Mouse (Mus musculus): ENCODE measurements at regions not wholly inside any gene's neighbourhood (a gene's known extent, or its start where the extent isn't known, plus 50 kb on each side); places are given as distances from the start of the nearest gene placed in this dataset.

GRCm38 (mm10) chr12:97888801-97889455 lies 370.3 kb downstream of the Galc start:
- H3K4me3 ChIP-seq (replicated peaks) = no peak overlapping the region
- no peak for ATAC-seq
- H3K27ac ChIP-seq = no peak overlapping the region
- WGBS = 15% methylated on average over 12 of the region's 12 CpGs
- peak overlapping the region; percentile 24 for H3K4me2 ChIP-seq (replicated peaks)
- no peaks in the 10 kb centered on the region for H3K27me3 ChIP-seq (replicated peaks)
- no peaks in the 10 kb centered on the region for H3K36me3 ChIP-seq
- no peak overlapping the region for H3K9ac ChIP-seq
- no peaks in the 10 kb centered on the region for H3K4me1 ChIP-seq (replicated peaks)
- H3K9me3 ChIP-seq = no peaks in the 10 kb centered on the region

- WGBS = 11% methylated on average over 6 of the region's 6 CpGs
- ATAC-seq = no peak
- Histone ChIP-seq H3K4me2 (replicated peaks) (no peak overlapping the region), H3K9me3 (no peaks in the 10 kb centered on the region), H3K4me3 (replicated peaks) (no peak overlapping the region), H3K36me3 (no peaks in the 10 kb centered on the region), H3K27ac (no peak overlapping the region), H3K4me1 (replicated peaks) (no peaks in the 10 kb centered on the region), H3K9ac (no peak overlapping the region), H3K27me3 (replicated peaks) (no peaks in the 10 kb centered on the region)
These were observed 370.9 kb downstream of the Galc start for GRCm38 (mm10) chr12:97888291-97888800.

GRCm38 (mm10) chr12:97882439-97882838 lies 376.8 kb downstream of the Galc start:
- no peaks in the 10 kb centered on the region for H3K9me3 ChIP-seq
- no peak overlapping the region for H3K27ac ChIP-seq
- 71% methylated on average over 4 of the region's 4 CpGs for WGBS
- H3K9ac ChIP-seq = no peak overlapping the region
- H3K27me3 ChIP-seq (replicated peaks) = no peaks in the 10 kb centered on the region
- H3K4me3 ChIP-seq (replicated peaks) = no peak overlapping the region
- no peaks in the 10 kb centered on the region for H3K36me3 ChIP-seq
- H3K4me1 ChIP-seq (replicated peaks) = no peaks in the 10 kb centered on the region
- ATAC-seq = no peak
- H3K4me2 ChIP-seq (replicated peaks) = no peak overlapping the region

GRCm38 (mm10) chr12:97872391-97872790 lies 386.9 kb downstream of the Galc start:
- H3K9ac ChIP-seq = no peak overlapping the region
- WGBS = 11% methylated on average over 2 of the region's 2 CpGs

GRCm38 (mm10) chr12:97862921-97863320 lies 396.3 kb downstream of the Galc start:
- no peak for ATAC-seq

More at GRCm38 (mm10) chr12:97872391-97872790, 386.9 kb downstream of the Galc start:
- Histone ChIP-seq H3K4me1 (replicated peaks) (no peaks in the 10 kb centered on the region), H3K36me3 (no peaks in the 10 kb centered on the region), H3K4me3 (replicated peaks) (no peak overlapping the region), H3K4me2 (replicated peaks) (no peak overlapping the region), H3K27me3 (replicated peaks) (no peaks in the 10 kb centered on the region), H3K9me3 (no peaks in the 10 kb centered on the region), H3K27ac (no peak overlapping the region)
- ATAC-seq = peak; percentile 80

GRCm38 (mm10) chr12:97836202-97836908 lies 422.9 kb downstream of the Galc start:
- Histone ChIP-seq H3K9me3 (no peaks in the 10 kb centered on the region), H3K4me1 (replicated peaks) (no peaks in the 10 kb centered on the region), H3K4me2 (replicated peaks) (no peak overlapping the region), H3K4me3 (replicated peaks) (no peak overlapping the region), H3K27ac (no peak overlapping the region), H3K9ac (no peak overlapping the region), H3K36me3 (no peaks in the 10 kb centered on the region), H3K27me3 (replicated peaks) (no peaks in the 10 kb centered on the region)
- 80% methylated on average over 8 of the region's 8 CpGs for WGBS
- no peak for ATAC-seq

More at GRCm38 (mm10) chr12:97862921-97863320, 396.3 kb downstream of the Galc start:
- 87% methylated on average over 3 of the region's 3 CpGs for WGBS
- no peaks in the 10 kb centered on the region for H3K9me3 ChIP-seq
- no peak overlapping the region for H3K9ac ChIP-seq
- H3K36me3 ChIP-seq = no peaks in the 10 kb centered on the region
- H3K27me3 ChIP-seq (replicated peaks) = no peaks in the 10 kb centered on the region
- H3K4me2 ChIP-seq (replicated peaks) = no peak overlapping the region
- no peaks in the 10 kb centered on the region for H3K4me1 ChIP-seq (replicated peaks)
- H3K4me3 ChIP-seq (replicated peaks) = no peak overlapping the region
- H3K27ac ChIP-seq = no peak overlapping the region

- no peaks in the 10 kb centered on the region for H3K27me3 ChIP-seq (replicated peaks)
- no peak overlapping the region for H3K4me2 ChIP-seq (replicated peaks)
- no peak overlapping the region for H3K27ac ChIP-seq
- no peak overlapping the region for H3K9ac ChIP-seq
- H3K36me3 ChIP-seq = no peaks in the 10 kb centered on the region
- H3K4me1 ChIP-seq (replicated peaks) = no peaks in the 10 kb centered on the region
- no peak for ATAC-seq
- no peak overlapping the region for H3K4me3 ChIP-seq (replicated peaks)
- 72% methylated on average over 16 of the region's 16 CpGs for WGBS
- no peaks in the 10 kb centered on the region for H3K9me3 ChIP-seq
These were observed 465.7 kb downstream of the Galc start for GRCm38 (mm10) chr12:97793364-97794120.

- no peak overlapping the region for H3K4me2 ChIP-seq (replicated peaks)
These were observed 475.8 kb downstream of the Galc start for GRCm38 (mm10) chr12:97783476-97783875.

GRCm38 (mm10) chr12:97759116-97759515 lies 500.1 kb downstream of the Galc start:
- no peak for ATAC-seq
- H3K27me3 ChIP-seq (replicated peaks) = no peaks in the 10 kb centered on the region
- 79% methylated on average over 3 of the region's 3 CpGs for WGBS
- no peak overlapping the region for H3K9ac ChIP-seq
- no peaks in the 10 kb centered on the region for H3K4me1 ChIP-seq (replicated peaks)
- H3K4me2 ChIP-seq (replicated peaks) = no peak overlapping the region
- H3K36me3 ChIP-seq = no peaks in the 10 kb centered on the region
- H3K27ac ChIP-seq = no peak overlapping the region
- no peaks in the 10 kb centered on the region for H3K9me3 ChIP-seq
- H3K4me3 ChIP-seq (replicated peaks) = no peak overlapping the region

More at GRCm38 (mm10) chr12:97783476-97783875, 475.8 kb downstream of the Galc start:
- no peaks in the 10 kb centered on the region for H3K36me3 ChIP-seq
- no peaks in the 10 kb centered on the region for H3K9me3 ChIP-seq
- H3K4me3 ChIP-seq (replicated peaks) = no peak overlapping the region
- ATAC-seq = no peak
- H3K4me1 ChIP-seq (replicated peaks) = no peaks in the 10 kb centered on the region
- WGBS = 90% methylated on average over 3 of the region's 3 CpGs
- H3K27ac ChIP-seq = no peak overlapping the region
- no peak overlapping the region for H3K9ac ChIP-seq
- H3K27me3 ChIP-seq (replicated peaks) = no peaks in the 10 kb centered on the region

- Histone ChIP-seq H3K36me3 (no peaks in the 10 kb centered on the region), H3K9ac (no peak overlapping the region), H3K27me3 (replicated peaks) (no peaks in the 10 kb centered on the region), H3K4me2 (replicated peaks) (no peak overlapping the region), H3K9me3 (no peaks in the 10 kb centered on the region), H3K27ac (no peak overlapping the region), H3K4me3 (replicated peaks) (no peak overlapping the region), H3K4me1 (replicated peaks) (no peaks in the 10 kb centered on the region)
- 59% methylated on average over 2 of the region's 2 CpGs for WGBS
- no peak for ATAC-seq
These were observed 500.6 kb downstream of the Galc start for GRCm38 (mm10) chr12:97758624-97759023.

- ATAC-seq = no peak
- Histone ChIP-seq H3K9me3 (no peaks in the 10 kb centered on the region), H3K9ac (no peak overlapping the region), H3K4me3 (replicated peaks) (no peak overlapping the region), H3K27me3 (replicated peaks) (no peaks in the 10 kb centered on the region), H3K4me2 (replicated peaks) (no peak overlapping the region), H3K36me3 (no peaks in the 10 kb centered on the region), H3K4me1 (replicated peaks) (no peaks in the 10 kb centered on the region), H3K27ac (no peak overlapping the region)
- WGBS = 55% methylated on average over 2 of the region's 2 CpGs
These were observed 509.1 kb downstream of the Galc start for GRCm38 (mm10) chr12:97750166-97750565.

- Histone ChIP-seq H3K9ac (no peak overlapping the region), H3K9me3 (no peaks in the 10 kb centered on the region), H3K4me2 (replicated peaks) (no peak overlapping the region), H3K4me3 (replicated peaks) (no peak overlapping the region), H3K36me3 (no peaks in the 10 kb centered on the region), H3K27ac (no peak overlapping the region), H3K27me3 (replicated peaks) (no peaks in the 10 kb centered on the region), H3K4me1 (replicated peaks) (no peaks in the 10 kb centered on the region)
- 64% methylated on average over 2 of the region's 2 CpGs for WGBS
- no peak for ATAC-seq
These were observed 518.3 kb downstream of the Galc start for GRCm38 (mm10) chr12:97740927-97741326.

Data from intestine, embryonic 15.5 days (tissue).